Comparison of ENCODE assay signal across 8 mouse cellular contexts in genomic region chr13:52980951-52981421, GRCm38 (mm10). TPM values are rescaled to one million over a fixed set of nuclear protein-coding genes. Genes with fewer than 3 reads are reported as not detected.
DNase-seq lines count a peak whose midpoint lies in the region; ATAC-seq and TF ChIP-seq lines count a peak whose summit lies in the region.

Gene Nfil3 (minus strand): TSS chr13:52981073.

- peak within 1 kb of the TSS; percentile 73 for H3ac ChIP-seq in myocyte (ENCODE audit: control insufficient read depth, insufficient read length)

- no peaks in the 10 kb centered on the region for H3K36me3 ChIP-seq in forebrain, embryonic 10.5 days (replicated peaks)
- H3K36me3 ChIP-seq in heart, embryonic 14.5 days (ENCODE audit: control insufficient read depth, insufficient read depth, low read length), result no peaks in the 10 kb centered on the region
- no peaks in the 10 kb centered on the region for H3K36me3 ChIP-seq in kidney, postnatal 0 days (ENCODE audit: insufficient read depth, low read length)
- no peaks in the 10 kb centered on the region for H3K36me3 ChIP-seq in liver, embryonic 13.5 days
- H3K36me3 ChIP-seq in myocyte (ENCODE audit: control insufficient read depth, insufficient read depth), result peaks cover 9% of the 10 kb centered on the region
- no peaks in the 10 kb centered on the region for H3K36me3 ChIP-seq in stomach, embryonic 16.5 days (ENCODE audit: control insufficient read depth, insufficient read depth, low read length)

- TF ChIP-seq CTCF in kidney, postnatal 0 days (IDR thresholded peaks at IDR 0.05; ENCODE audit: low read depth), result no peak

- peak; percentile 97 for TF ChIP-seq POLR2A in myocyte (IDR thresholded peaks at IDR 0.05; ENCODE audit: insufficient read length, low read depth)

- peak within 1 kb of the TSS; percentile 97 for H3K9ac ChIP-seq in heart, embryonic 14.5 days (ENCODE audit: low read length)
- H3K9ac ChIP-seq in kidney, postnatal 0 days (ENCODE audit: low read depth, low read length), result peak within 1 kb of the TSS; percentile 86
- peak within 1 kb of the TSS; percentile 70 for H3K9ac ChIP-seq in liver, embryonic 13.5 days
- H3K9ac ChIP-seq in stomach, embryonic 16.5 days (ENCODE audit: low read length), result peak within 1 kb of the TSS; percentile 95

- peak within 1 kb of the TSS; percentile 92 for H3K27ac ChIP-seq in forebrain, embryonic 10.5 days
- H3K27ac ChIP-seq in heart, embryonic 14.5 days (replicated peaks in 1 of 2; ENCODE audit: control insufficient read depth in 1 of 2, insufficient read depth in 1 of 2, low read depth in 2 of 2, low read length in 2 of 2), result peak within 1 kb of the TSS; percentile 87 to 98
- H3K27ac ChIP-seq in kidney, postnatal 0 days, result peak within 1 kb of the TSS; percentile 96
- H3K27ac ChIP-seq in liver, embryonic 13.5 days, result peak within 1 kb of the TSS; percentile 39; the same call in 1 of the 2 replicates
- H3K27ac ChIP-seq in stomach, embryonic 16.5 days (ENCODE audit: low read length), result peak within 1 kb of the TSS; percentile 96

- H3K4me2 ChIP-seq in heart, embryonic 14.5 days (ENCODE audit: low read length), result peak within 1 kb of the TSS; percentile 99
- peak within 1 kb of the TSS; percentile 90 for H3K4me2 ChIP-seq in kidney, postnatal 0 days (ENCODE audit: low read length)
- peak within 1 kb of the TSS; percentile 85 for H3K4me2 ChIP-seq in liver, embryonic 13.5 days
- peak within 1 kb of the TSS; percentile 99 for H3K4me2 ChIP-seq in myocyte (ENCODE audit: low read depth)
- H3K4me2 ChIP-seq in stomach, embryonic 16.5 days (ENCODE audit: low read depth, low read length), result peak within 1 kb of the TSS; percentile 98

- peaks cover 55% of the 10 kb centered on the region for H3K4me1 ChIP-seq in forebrain, embryonic 10.5 days
- H3K4me1 ChIP-seq in heart, embryonic 14.5 days (ENCODE audit: control insufficient read depth in 2 of 2, insufficient read depth in 2 of 2, low read length in 2 of 2), result peaks cover 13 to 25% of the 10 kb centered on the region in 2 experiments
- peaks cover 14% of the 10 kb centered on the region; the same call in 1 of the 2 replicates for H3K4me1 ChIP-seq in kidney, postnatal 0 days (replicated peaks; ENCODE audit: insufficient read depth, low read length)
- H3K4me1 ChIP-seq in liver, embryonic 13.5 days (replicated peaks), result peaks cover 45% of the 10 kb centered on the region
- peaks cover 27% of the 10 kb centered on the region for H3K4me1 ChIP-seq in stomach, embryonic 16.5 days (ENCODE audit: control insufficient read depth, insufficient read depth, low read length)

- WGBS in forebrain, embryonic 10.5 days, result under 1% methylated on average over 76 of the region's 79 CpGs
- 1% methylated on average over 35 of the region's 79 CpGs for WGBS in heart, embryonic 14.5 days
- WGBS in kidney, postnatal 0 days, result 2% methylated on average over 39 of the region's 79 CpGs
- under 1% methylated on average over 60 of the region's 79 CpGs for WGBS in liver, embryonic 13.5 days (ENCODE audit: insufficient replicate concordance)
- WGBS in stomach, embryonic 16.5 days, result under 1% methylated on average over 61 of the region's 79 CpGs

- peaks cover 38% of the 10 kb centered on the region for H3K79me2 ChIP-seq in myocyte (ENCODE audit: control insufficient read depth, insufficient read depth)

- H3K27me3 ChIP-seq in forebrain, embryonic 10.5 days (ENCODE audit: poor library complexity, severe bottlenecking), result peaks cover 47% of the 10 kb centered on the region
- no peaks in the 10 kb centered on the region for H3K27me3 ChIP-seq in heart, embryonic 14.5 days (ENCODE audit: control insufficient read depth, insufficient read depth, low read length)
- no peaks in the 10 kb centered on the region for H3K27me3 ChIP-seq in kidney, postnatal 0 days (ENCODE audit: insufficient read depth, low read length)
- H3K27me3 ChIP-seq in liver, embryonic 13.5 days, result peaks cover 74% of the 10 kb centered on the region
- H3K27me3 ChIP-seq in myocyte (ENCODE audit: control insufficient read depth, insufficient read depth, insufficient read length), result no peaks in the 10 kb centered on the region
- H3K27me3 ChIP-seq in stomach, embryonic 16.5 days (ENCODE audit: control insufficient read depth, insufficient read depth, low read length), result no peaks in the 10 kb centered on the region

- peak; percentile 85 for ATAC-seq in heart, embryonic 14.5 days (ENCODE audit: insufficient number of reproducible peaks, insufficient read depth, low FRiP score, low read depth)
- ATAC-seq in kidney, postnatal 0 days (replicated peaks; ENCODE audit: low FRiP score, low read depth), result peak; percentile 88
- ATAC-seq in liver, embryonic 13.5 days (ENCODE audit: low read depth), result peak; percentile 82
- ATAC-seq in stomach, embryonic 16.5 days (ENCODE audit: insufficient read depth, low FRiP score), result peak; percentile 90

- no peaks in the 10 kb centered on the region for H3K9me3 ChIP-seq in forebrain, embryonic 10.5 days
- no peaks in the 10 kb centered on the region for H3K9me3 ChIP-seq in heart, embryonic 14.5 days (ENCODE audit: control insufficient read depth, low read length)
- H3K9me3 ChIP-seq in kidney, postnatal 0 days (replicated peaks; ENCODE audit: low read length), result no peaks in the 10 kb centered on the region
- H3K9me3 ChIP-seq in liver, embryonic 13.5 days (replicated peaks), result no peaks in the 10 kb centered on the region
- H3K9me3 ChIP-seq in stomach, embryonic 16.5 days (replicated peaks; ENCODE audit: control insufficient read depth, low read length), result no peaks in the 10 kb centered on the region

- peak within 1 kb of the TSS; percentile 85 for H3K4me3 ChIP-seq in forebrain, embryonic 10.5 days
- peak within 1 kb of the TSS; percentile 78 to 98 for H3K4me3 ChIP-seq in heart, embryonic 14.5 days (ENCODE audit: control insufficient read depth in 1 of 2, insufficient read depth in 1 of 2, low read depth in 1 of 2, low read length in 2 of 2)
- peak within 1 kb of the TSS; percentile 97 for H3K4me3 ChIP-seq in kidney, postnatal 0 days (replicated peaks; ENCODE audit: low read depth, low read length)
- peak within 1 kb of the TSS; percentile 70 for H3K4me3 ChIP-seq in liver, embryonic 13.5 days (replicated peaks)
- H3K4me3 ChIP-seq in myocyte, result peak within 1 kb of the TSS; percentile 95
- peak within 1 kb of the TSS; percentile 93 for H3K4me3 ChIP-seq in stomach, embryonic 16.5 days (replicated peaks; ENCODE audit: low read length)

- DNase-seq in 3134 (ENCODE audit: extremely low read depth, insufficient read length, low spot score), result peak; percentile 87
- DNase-seq in T-cell, adult 2 months (ENCODE audit: low spot score), result peak; percentile 59
- peak; percentile 59 for DNase-seq in forebrain, embryonic 10.5 days (ENCODE audit: extremely low spot score, low spot score)
- peak; percentile 86 for DNase-seq in kidney, postnatal 0 days (ENCODE audit: low spot score)
- DNase-seq in liver, embryonic 13.5 days, result peak; percentile 34

TF ChIP-seq in myocyte, 11 proteins besides CTCF, POLR2A, EP300 and RAD21:
- TF ChIP-seq MAX (IDR thresholded peaks at IDR 0.05; ENCODE audit: low read depth), result no peak
- no peak for TF ChIP-seq USF1 (IDR thresholded peaks at IDR 0.05; ENCODE audit: low read depth)
- no peak for TF ChIP-seq TCF12 (IDR thresholded peaks at IDR 0.05; ENCODE audit: insufficient read depth, poor library complexity, severe bottlenecking)
- peak; percentile 8 for TF ChIP-seq REST (IDR thresholded peaks at IDR 0.05; ENCODE audit: insufficient read depth, insufficient read length)
- TF ChIP-seq CEBPB (IDR thresholded peaks at IDR 0.05; ENCODE audit: insufficient read depth, poor library complexity, severe bottlenecking), result peak; percentile 98
- TF ChIP-seq SRF (IDR thresholded peaks at IDR 0.05; ENCODE audit: control insufficient read depth, insufficient read length, low read depth), result no peak
- peak; percentile 69 for TF ChIP-seq TCF3 (IDR thresholded peaks at IDR 0.05; ENCODE audit: insufficient read length, low read depth)
- peak in 2 of 3 experiments; percentile 77 to 89 for TF ChIP-seq MYOD1 (IDR thresholded peaks at IDR 0.05; ENCODE audit: control insufficient read depth in 1 of 3, insufficient read length in 2 of 3, low read depth in 2 of 3)
- peak; percentile 94 for TF ChIP-seq POLR2AphosphoS2 (IDR thresholded peaks at IDR 0.05; ENCODE audit: insufficient read length, low read depth)
- no peak for TF ChIP-seq E2F4 (IDR thresholded peaks at IDR 0.05; ENCODE audit: insufficient read depth)
- peak; percentile 13 to 92 (median 91) for TF ChIP-seq MYOG (IDR thresholded peaks at IDR 0.05; ENCODE audit: control insufficient read depth in 1 of 3, insufficient read depth in 1 of 3, insufficient read length in 2 of 3, low read depth in 2 of 3)

RNA-seq across cellular contexts. Expression of gene Nfil3, which starts in this region (rescaled TPM):
- 13.4 and 15.3 TPM in 2 replicates for polyA plus RNA-seq in forebrain, embryonic 10.5 days (2016; fragmentation: Nextera tagmentation; extraction: Ambion mirVana)
- polyA plus RNA-seq in heart, embryonic 14.5 days (2014; fragmentation: Nextera tagmentation; extraction: Ambion mirVana), result 41.0 and 41.2 TPM in 2 replicates
- 17.0 and 17.1 TPM in 2 replicates for polyA plus RNA-seq in kidney, postnatal 0 days (2015; fragmentation: Nextera tagmentation; extraction: Ambion mirVana)
- 3.6 and 4.3 TPM in 2 replicates for polyA plus RNA-seq in liver, embryonic 13.5 days (2015; fragmentation: Nextera tagmentation; extraction: Ambion mirVana)
- 60.6 TPM for polyA plus RNA-seq in myocyte (2012; fragmentation: generic; extraction: Trizol)
- polyA plus RNA-seq in stomach, embryonic 16.5 days (2015; fragmentation: Nextera tagmentation; extraction: Ambion mirVana), result 31.6 and 31.8 TPM in 2 replicates

Comparison
In these comparisons a context has a peak if more than half of its experiments do, and no peak if none do; other contexts are left out.
1. Peak in every context shown above with its lines: DNase-seq, ATAC-seq, H3K4me3 ChIP-seq and H3K27ac ChIP-seq.
2. DNase-seq: peak in every context shown above with its lines; median percentile 87 in 3134; 86 in kidney, postnatal 0 days; 59 in T-cell, adult 2 months; 59 in forebrain, embryonic 10.5 days; 34 in liver, embryonic 13.5 days.
3. H3K27ac ChIP-seq: peak in every context shown above with its lines; median percentile 96 in kidney, postnatal 0 days; 96 in stomach, embryonic 16.5 days; 92 in heart, embryonic 14.5 days; 92 in forebrain, embryonic 10.5 days; 39 in liver, embryonic 13.5 days.